Mouse (Mus musculus) adrenal gland, adult (tissue): Measurements from ENCODE around the gene Rarres2.
"Not testable (repeated sequence)": the region's sequence is repeated elsewhere in the genome, so short reads cannot be mapped to it uniquely, and the experiment has no call there.

ENCODE experiments used
- DNase-seq, 2 experiments: peaks; one replicate each; pipeline ENCODE4 v3.0.0; 2022 to 2023; ENCODE audit warnings: low spot score in 1 of 2; ENCODE audit not compliant: inconsistent age in 2 of 2

Gene Rarres2

DNA sequence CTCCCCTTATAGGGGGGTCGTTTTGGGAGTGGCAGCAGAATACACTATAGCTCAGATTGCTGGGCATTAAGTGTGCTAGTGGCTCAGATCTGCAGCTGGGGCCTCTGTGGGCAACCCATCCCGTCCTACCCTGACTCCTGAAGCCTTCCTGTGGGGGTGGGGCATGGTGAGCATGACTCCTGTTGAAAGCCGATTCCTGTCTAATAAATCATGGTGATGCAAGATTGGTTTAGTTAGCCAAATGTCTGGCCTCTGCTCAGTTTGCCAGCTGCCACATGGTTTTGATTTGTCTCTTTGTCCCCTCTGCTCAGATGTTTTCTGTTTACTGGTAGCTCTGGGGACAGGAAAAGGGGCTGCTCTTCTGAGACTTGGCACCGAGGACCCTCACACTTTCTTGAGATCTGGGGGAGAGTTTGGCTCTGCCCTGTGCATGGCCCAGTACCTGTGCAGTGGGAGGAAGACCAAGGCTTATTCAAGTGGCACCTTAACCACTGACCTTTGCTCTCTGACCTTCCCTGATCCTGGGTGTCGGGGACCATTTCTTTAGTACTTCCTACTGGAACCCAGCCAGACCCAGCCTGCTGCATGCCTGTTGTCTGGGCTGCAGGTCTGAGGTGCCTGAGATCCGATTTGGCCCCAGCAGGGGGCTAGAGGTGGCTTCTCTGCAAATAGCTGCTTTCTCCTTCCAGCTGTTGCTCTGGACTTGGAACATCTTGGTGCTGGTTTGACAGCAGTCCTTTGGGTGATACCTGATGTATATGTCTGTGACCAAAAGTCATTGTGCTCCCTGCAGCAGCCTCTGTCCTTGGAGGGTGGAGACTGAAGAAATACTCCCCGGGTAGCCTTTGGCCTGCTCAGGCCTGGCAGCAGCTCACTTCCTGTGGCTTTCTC, 30.8 kb downstream of the Rarres2 start:
- peak; percentile 85 to 95 for DNase-seq

DNA sequence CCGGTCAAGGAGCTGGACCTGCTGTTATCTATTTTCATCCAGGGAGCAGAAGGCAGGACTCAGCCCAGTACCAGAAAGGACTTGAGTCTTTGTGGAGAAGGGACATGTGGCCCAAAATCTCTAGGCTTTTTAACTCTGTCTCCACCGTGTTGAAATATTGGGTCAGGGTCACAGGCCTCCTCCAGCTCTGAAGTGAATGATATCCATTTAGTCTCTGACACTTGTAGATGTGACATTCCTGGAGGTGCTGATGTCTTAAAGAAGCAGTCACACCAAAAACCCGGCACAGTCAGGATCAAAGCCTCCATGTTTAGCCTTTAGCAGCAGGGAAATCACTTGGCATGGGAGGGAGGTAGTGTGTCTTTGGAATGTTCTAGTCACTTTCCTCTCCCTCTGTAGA, 31.9 kb downstream of the Rarres2 start:
- DNase-seq = peak in 1 of 2 experiments; percentile 46

DNA sequence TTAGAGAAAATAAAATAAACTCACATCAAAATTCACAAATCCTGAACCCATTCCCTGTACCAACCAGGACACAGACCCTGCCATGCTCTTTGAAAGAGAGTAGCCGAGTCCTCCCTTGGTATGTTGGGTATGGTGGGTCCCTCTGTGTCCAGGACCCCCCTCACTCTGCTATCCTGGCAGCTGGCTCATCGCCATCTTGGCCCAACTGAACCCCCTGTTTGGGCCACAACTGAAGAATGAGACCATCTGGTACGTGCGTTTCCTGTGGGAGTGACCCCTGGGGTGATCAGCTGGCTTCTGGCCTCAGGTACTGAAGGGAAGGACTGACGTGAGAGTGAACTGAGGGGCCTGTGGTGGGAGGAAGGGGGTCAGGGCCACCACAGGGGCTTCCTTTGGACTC, 32.7 kb downstream of the Rarres2 start:
- DNase-seq = peak; percentile 39 to 59

DNA sequence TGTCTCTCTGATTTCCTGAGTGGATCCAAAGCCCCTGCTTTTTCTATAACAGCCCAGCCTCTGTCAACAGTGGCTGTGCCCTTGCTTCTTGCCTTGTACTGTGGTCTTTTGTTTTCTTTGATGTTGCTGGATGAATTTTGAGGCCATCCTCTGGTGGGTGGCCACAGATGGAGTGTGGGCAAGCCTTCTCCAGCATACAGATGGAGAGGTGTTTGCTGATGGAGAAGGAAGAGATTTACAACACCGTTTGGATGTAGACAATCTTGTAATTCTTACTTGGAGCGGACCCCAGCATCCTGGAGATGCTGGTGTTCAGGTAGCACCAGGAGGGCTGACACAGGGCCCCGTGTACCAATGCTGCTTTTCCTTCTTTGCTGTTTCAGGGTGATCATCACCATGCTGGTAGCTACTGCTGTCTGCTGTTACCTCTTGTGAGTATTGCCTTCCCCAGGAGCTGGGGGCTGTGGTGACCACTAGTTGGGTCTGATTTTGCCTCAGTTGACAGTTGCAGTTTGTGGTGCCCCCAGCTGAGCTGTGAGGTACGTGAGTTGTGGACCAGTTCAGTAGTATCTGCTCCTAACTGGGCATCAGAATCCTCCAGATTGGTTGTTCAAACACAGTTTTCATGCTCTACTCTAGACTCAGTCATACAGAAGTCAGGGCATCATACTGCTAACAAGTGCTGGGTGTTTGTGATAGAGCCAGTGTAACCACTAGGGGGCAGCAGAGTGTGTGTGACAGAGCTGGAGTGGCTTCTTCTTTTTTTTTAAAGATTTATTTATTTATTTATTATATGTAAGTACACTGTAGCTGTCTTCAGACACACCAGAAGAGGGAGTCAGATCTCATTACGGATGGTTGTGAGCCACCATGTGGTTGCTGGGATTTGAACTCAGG, 33.5 kb downstream of the Rarres2 start:
- DNase-seq = peak; percentile 77 to 92

DNA sequence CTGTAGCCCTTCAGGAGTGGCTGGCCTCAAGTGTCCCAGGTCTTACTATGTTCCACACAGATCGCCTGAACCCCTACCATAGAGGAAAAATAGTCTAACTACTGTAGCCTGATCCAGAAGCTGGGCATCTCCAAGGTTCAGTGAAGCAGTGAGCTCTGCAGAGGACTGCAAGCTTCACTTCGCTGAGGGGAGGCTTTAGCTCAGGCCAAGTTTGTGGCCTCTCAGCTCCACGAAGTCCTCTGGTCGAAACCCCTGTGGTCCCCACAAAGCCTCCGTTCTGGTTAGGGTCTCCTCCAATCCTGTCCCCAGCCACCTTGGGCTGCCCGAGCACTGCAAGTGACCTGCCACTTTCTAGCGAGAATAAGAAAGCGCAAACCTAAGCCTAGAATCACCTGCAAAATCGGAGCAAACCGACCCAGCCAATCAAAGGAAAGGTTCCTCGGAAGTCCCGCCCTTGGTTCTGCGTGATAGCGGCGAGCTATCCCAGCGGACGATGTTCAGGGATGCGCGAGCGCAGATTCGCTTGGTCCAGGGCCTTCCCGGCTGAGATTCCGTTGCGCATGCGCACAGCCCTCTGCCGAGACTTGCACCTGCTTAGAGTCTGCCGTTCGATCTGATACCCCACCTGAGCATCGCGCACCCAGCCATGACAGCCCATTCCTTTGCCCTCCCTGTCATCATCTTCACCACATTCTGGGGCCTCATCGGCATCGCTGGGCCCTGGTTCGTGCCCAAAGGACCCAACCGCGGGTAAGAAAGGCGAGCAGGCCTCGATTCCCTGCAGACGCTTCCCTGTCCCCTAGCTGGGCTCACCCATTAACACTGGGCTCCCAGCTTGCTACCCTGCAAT, 35.3 kb downstream of the Rarres2 start, which contains the start of gene Atp6v0e2:
Gene Atp6v0e2 (plus strand): TSS at position 511 of the 850 bp plus-strand sequence.
- peak; percentile 91 to 96 for DNase-seq

DNA sequence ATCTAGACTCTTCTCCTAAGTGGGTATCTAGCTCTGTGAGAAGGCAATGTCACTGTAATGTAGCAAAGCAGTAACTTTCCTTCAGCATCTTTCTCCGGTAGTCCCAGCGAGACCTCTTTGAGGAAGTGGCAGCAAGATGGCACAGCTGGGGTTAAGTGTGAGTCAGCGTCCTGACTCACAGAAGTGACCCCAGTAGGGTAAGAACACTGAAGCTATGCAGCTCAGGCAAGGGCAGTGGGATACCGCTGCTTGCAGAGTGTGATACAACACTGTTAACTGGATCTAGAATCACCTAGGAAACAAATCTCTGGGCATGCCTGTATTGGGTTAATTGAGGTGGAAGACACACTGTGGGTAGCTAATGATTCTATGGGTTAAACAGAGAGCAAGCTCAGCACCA, 36.5 kb downstream of the Rarres2 start:
- DNase-seq = peak in 1 of 2 experiments; percentile 30

DNA sequence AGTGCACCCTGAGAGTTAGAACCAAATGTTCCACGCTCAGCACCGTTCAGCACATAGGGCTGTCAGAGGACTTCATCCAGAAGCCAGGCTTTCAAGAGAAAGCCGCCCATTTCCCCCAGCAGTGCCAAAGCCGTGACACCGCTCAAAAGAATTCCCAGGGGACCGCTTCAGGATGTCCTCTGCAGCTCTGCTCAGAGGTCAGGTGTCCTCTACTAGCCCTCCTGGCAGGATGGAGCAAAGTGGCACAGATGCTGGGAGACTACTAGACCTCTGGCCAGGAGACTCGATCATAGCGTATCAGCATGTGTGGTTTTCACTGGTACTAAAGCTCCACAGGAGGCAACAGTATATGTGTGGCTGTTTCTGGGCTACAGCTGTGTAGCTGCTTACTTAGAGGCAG, 37.7 kb downstream of the Rarres2 start:
- peak in 1 of 2 experiments; percentile 41 for DNase-seq

DNA sequence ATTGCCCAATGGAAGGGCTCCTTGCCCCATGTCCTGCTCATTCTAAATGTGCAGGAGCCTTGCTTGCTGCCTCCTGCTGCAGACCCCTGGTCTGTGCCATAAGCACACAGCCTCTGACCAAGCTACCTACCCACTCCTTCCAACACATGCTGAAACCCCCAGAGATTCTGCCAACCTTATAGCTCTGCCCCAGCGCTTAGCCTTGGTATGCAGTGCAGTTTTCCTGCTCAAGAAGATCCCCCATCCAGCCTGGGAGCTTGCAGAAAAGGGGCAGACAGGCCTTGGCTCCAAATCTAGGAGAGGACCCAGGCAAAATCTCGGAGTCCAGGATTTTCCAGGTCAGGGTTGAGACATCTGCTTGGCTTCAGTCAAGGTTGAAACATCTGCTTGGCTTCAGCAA, 39.1 kb downstream of the Rarres2 start:
- peak in 1 of 2 experiments; percentile 64 for DNase-seq

DNA sequence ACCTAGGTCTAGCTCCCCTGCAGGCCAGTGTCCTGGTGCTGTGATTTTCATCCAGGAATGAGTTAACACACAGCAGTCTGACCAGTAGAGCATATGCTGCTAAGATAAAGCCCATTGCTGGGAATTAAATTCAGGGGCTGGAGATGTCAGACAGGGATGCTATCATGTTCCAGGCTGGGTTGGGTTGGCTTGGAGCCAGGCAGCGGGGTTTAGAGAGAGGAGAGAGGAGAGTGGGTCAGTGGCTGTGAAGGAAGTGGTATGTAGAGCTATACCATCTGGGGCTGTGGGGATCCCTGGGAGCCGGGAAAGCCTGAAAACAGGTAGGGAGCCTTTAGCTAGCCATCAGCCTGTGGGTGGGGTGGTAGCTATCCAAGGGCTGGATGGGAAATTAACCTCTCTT, 41.7 kb downstream of the Rarres2 start:
- DNase-seq = no peak

DNA sequence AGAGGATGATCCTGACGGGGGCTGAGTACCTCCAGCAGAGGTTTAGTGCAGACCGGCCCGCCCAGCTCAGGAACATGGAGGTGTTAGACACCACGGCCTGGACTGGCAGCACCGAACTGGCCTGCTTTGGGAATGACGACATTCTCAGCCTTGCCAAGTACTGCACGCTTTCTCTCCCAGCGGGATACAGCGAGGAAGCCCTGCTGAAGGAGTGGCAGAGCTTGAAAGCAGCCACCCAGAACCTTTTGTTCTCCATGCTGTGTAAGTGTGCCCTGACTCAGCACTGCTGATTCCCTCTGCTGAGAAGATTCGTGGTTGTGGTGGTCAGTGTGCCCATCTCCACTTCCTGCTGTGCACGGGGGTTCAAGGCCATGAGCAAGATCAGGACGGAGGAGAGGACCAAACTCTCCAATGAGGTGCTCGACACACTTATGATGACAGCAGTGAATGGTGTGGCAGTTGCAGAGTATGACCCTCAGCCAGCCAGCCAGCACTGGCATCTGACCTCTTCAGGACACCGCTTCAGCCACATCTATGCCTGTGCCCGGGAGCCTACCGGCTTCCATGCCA, 42.6 kb downstream of the Rarres2 start:
- peak in 1 of 2 experiments; percentile 35 for DNase-seq

DNA sequence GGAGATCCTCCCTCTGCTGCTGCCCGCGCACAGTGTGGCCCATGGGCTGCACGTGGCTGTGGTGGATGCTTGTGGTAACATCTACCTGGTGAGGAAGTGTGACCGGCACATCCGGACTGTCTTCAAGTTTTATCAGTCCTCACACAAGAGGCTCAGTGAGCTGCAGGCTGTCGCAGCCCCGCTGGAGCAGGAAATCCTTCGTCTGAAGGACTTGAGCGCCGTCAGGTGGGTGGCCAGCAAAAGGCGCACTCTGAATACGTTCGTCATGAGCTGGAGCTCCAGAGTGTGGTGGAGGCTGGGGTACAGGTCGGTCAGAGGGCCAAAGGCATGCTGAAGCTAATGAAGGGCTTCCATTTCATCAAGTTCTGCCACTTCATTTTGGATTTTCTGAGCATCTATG, 43.3 kb downstream of the Rarres2 start:
- no peak for DNase-seq

DNA sequence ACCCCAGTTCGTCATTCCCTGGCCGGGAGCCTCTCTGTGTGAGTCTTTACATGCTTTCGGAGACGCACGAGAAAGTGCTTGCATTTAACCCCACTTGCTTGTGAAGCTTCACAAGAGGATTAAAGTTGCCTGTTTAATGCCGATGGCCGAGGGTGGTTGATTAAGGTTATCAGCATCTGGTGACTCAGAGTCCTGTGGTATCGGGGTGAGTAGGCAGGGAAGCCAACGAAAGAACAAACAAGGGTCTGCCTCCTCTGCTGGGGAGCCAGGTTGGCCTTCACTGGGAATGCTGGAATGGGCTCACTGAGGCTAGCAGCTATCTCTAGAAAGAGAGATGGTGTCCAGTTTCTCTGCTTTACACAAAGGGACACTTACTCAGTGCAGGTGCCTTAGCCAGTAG, 44.7 kb downstream of the Rarres2 start:
- peak in 1 of 2 experiments; percentile 24 for DNase-seq

DNA sequence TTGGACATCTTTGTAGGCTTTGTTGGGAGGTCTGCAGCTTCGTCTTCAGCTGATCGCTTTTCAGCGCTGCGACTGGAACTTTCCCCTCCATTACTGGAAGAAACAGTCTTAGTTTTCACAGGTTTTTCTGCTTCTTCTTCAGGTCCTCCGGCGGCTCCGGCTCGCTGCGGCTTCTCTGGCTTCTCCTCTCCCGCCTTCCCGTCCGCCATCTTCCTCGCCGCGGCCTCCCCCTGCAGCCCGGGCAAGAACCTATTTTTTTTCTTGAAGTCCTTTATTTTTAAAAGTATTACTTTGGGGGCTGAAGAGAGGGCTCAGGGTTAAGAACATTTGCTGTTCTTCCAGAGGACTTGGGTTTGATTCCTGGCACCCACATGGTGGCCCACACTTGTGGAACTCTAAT, 47.7 kb downstream of the Rarres2 start:
- not testable (repeated sequence) for DNase-seq
